Mouse (Mus musculus): ENCODE data around the gene Hyal1. TPM values are rescaled to one million over a fixed set of nuclear protein-coding genes. Genes with fewer than 3 reads are reported as not detected.
"Not testable (repeated sequence)": the region's sequence is repeated elsewhere in the genome, so short reads cannot be mapped to it uniquely, and the experiment has no call there.

The Hyal1 gene
- total and polyA plus RNA-seq, 3 experiments = 2.2 to 7.3 (median 2.3) TPM

DNA sequence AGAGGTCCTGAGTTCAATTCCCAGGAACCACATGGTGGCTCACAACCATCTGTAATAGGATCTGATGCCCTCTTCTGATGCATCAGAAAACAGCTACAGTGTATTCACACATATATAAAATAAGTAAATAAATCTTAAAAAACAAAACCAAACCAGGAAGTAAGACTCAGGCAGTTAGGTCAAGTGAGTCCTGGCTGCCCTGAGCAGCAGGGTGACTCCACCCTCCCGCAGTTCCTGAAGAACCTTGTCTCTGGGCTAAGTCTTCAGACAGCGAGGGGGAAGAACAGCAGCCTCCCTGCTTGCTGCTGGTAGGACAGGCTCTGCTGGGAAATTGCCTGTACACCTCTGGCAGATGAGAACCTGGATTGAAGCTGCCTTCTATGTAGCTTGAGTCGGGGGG, 20.4 kb upstream of the Hyal1 start:
- H3K4me3 ChIP-seq (ENCODE audit: low read depth, low read length) = peak overlapping the region; percentile 82; the same call in 1 of the 2 replicates
- DNase-seq (ENCODE audit: low spot score) (no peak), ATAC-seq (ENCODE audit: extremely low read depth, insufficient number of reproducible peaks, low FRiP score, poor library complexity, severe bottlenecking) (no peak)
- TF ChIP-seq POLR2AphosphoS5 (IDR thresholded peaks at IDR 0.05; ENCODE audit: insufficient replicate concordance, low read depth, low read length) = no peak
- H3K9me3 ChIP-seq (replicated peaks) = no peaks in the 10 kb centered on the region
- 0 out of 2 replicates have a peak, but pooled peaks cover 2% of the 10 kb centered on the region for H3K27me3 ChIP-seq (ENCODE audit: insufficient read depth, low read length)
- peaks cover 51% of the 10 kb centered on the region for H3K4me1 ChIP-seq (ENCODE audit: insufficient read depth, low read depth, low read length)
- peaks cover 59% of the 10 kb centered on the region for H3K36me3 ChIP-seq (replicated peaks)

GRCm38 (mm10) chr9:107563029-107563581, 13.6 kb upstream of the Hyal1 start, which contains the start of gene Tusc2:
TSS of gene Tusc2 (plus strand) at chr9:107563255.
- peaks cover 83% of the 10 kb centered on the region for H3K36me3 ChIP-seq (replicated peaks)
- peaks cover 61% of the 10 kb centered on the region for H3K4me1 ChIP-seq (ENCODE audit: insufficient read depth, low read depth, low read length)
- TF ChIP-seq POLR2AphosphoS5 (IDR thresholded peaks at IDR 0.05; ENCODE audit: insufficient replicate concordance, low read depth, low read length) (0 out of 2 replicates have a peak, but pooled peaks have one; percentile 57), TAL1 (conservative IDR thresholded peaks at IDR 0.05; ENCODE audit: low read depth, low read length) (no peak), GATA2 (IDR thresholded peaks at IDR 0.05; ENCODE audit: borderline replicate concordance, low read depth, low read length) (no peak), GATA1 (IDR thresholded peaks at IDR 0.05; ENCODE audit: borderline replicate concordance, low read length) (no peak), CTCF (IDR thresholded peaks at IDR 0.05; ENCODE audit: low read depth, low read length) (no peak)
- ATAC-seq (ENCODE audit: extremely low read depth, insufficient number of reproducible peaks, low FRiP score, poor library complexity, severe bottlenecking) = peak; percentile 97
- peak; percentile 97 for DNase-seq (ENCODE audit: low spot score)
- H3K27me3 ChIP-seq (ENCODE audit: insufficient read depth, low read length) = no peaks in the 10 kb centered on the region
- no peaks in the 10 kb centered on the region for H3K9me3 ChIP-seq (replicated peaks)
- peak within 1 kb of the TSS; percentile 81 for H3K4me3 ChIP-seq (ENCODE audit: low read depth, low read length)

DNA sequence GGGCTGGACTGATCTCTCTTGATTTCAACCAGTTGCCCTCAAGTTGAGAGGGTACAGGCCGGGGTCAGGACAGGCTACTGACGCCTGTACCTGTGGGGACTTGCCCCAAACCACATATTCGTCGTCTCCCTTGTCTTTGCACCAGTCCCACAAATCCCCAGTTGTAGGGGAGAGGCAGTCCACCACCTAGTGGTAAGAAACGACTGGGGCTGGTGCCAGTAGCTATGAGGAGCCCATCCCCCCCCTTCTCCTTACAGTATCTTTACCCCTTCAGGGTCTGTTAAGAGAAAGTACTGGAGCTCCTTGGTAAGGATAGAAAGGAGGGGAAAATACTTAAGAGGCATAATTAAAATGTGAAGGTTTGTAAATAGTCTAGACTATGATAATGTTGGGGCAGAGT, 11.2 kb upstream of the Hyal1 start:
- peaks cover 83% of the 10 kb centered on the region for H3K4me1 ChIP-seq (ENCODE audit: insufficient read depth, low read depth, low read length)
- not testable (repeated sequence) for H3K4me3 ChIP-seq (ENCODE audit: low read depth, low read length); DNase-seq (ENCODE audit: low spot score); H3K9me3 ChIP-seq (replicated peaks); ATAC-seq (ENCODE audit: extremely low read depth, insufficient number of reproducible peaks, low FRiP score, poor library complexity, severe bottlenecking); H3K27me3 ChIP-seq (ENCODE audit: insufficient read depth, low read length)
- H3K36me3 ChIP-seq (replicated peaks) = peaks cover 66% of the 10 kb centered on the region

DNA sequence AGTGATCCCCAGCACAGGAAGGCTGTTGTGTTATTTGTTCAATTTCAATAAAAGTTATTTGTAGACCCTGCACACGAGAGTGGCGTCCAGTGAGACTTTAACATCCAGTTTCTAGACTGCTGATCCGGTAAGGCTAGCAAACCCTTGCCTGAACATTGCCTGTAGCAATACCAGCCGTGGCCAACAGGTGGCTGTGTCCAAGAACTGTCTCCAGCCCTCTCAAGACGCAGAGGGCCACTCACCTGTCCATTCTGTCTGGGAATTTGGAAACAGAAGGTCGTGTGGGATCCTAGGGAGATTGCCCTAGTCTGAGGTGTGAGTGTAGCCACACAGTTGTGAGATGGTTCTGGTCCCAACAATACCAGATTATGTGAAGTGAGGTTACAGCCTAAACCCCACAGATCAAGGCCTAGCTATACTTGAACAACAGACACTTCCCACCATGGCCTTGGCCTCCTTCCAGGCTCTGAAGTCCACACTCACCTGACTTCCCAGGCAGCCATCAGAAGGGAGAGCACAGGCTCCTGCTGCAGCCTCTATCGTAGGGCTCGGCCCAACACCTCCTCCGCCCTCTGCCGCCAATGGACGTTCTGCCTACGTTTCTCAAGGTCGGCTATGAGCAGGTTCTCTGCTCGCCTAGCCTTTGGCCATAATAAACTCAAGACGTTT, 10.6 kb upstream of the Hyal1 start:
- ATAC-seq (ENCODE audit: extremely low read depth, insufficient number of reproducible peaks, low FRiP score, poor library complexity, severe bottlenecking) (no peak), DNase-seq (ENCODE audit: low spot score) (no peak)
- TF ChIP-seq CTCF (IDR thresholded peaks at IDR 0.05; ENCODE audit: low read depth, low read length) = peak; percentile 94
- TF ChIP-seq TAL1 (conservative IDR thresholded peaks at IDR 0.05; ENCODE audit: low read depth, low read length) = no peak
- TF ChIP-seq GATA2 (IDR thresholded peaks at IDR 0.05; ENCODE audit: borderline replicate concordance, low read depth, low read length) = no peak
- TF ChIP-seq POLR2AphosphoS5 (IDR thresholded peaks at IDR 0.05; ENCODE audit: insufficient replicate concordance, low read depth, low read length) = no peak
- no peak for TF ChIP-seq GATA1 (IDR thresholded peaks at IDR 0.05; ENCODE audit: borderline replicate concordance, low read length)
- Histone ChIP-seq H3K9me3 (replicated peaks) (no peaks in the 10 kb centered on the region), H3K4me1 (ENCODE audit: insufficient read depth, low read depth, low read length) (peaks cover 87% of the 10 kb centered on the region), H3K4me3 (ENCODE audit: low read depth, low read length) (no peak overlapping the region), H3K27me3 (ENCODE audit: insufficient read depth, low read length) (no peaks in the 10 kb centered on the region), H3K36me3 (replicated peaks) (peaks cover 66% of the 10 kb centered on the region)

GRCm38 (mm10) chr9:107566855-107567254, 9.9 kb upstream of the Hyal1 start:
- peaks cover 66% of the 10 kb centered on the region for H3K36me3 ChIP-seq (replicated peaks)
- no peaks in the 10 kb centered on the region for H3K27me3 ChIP-seq (ENCODE audit: insufficient read depth, low read length)
- DNase-seq (ENCODE audit: low spot score) = no peak
- H3K9me3 ChIP-seq (replicated peaks) = no peaks in the 10 kb centered on the region
- H3K4me1 ChIP-seq (ENCODE audit: insufficient read depth, low read depth, low read length) = peaks cover 87% of the 10 kb centered on the region
- TF ChIP-seq GATA1 (IDR thresholded peaks at IDR 0.05; ENCODE audit: borderline replicate concordance, low read length) = no peak
- H3K4me3 ChIP-seq (ENCODE audit: low read depth, low read length) = no peak overlapping the region
- ATAC-seq (ENCODE audit: extremely low read depth, insufficient number of reproducible peaks, low FRiP score, poor library complexity, severe bottlenecking) = no peak

GRCm38 (mm10) chr9:107567702-107568319, 8.9 kb upstream of the Hyal1 start, which contains the start of gene Hyal2:
TSS of gene Hyal2 (plus strand) at chr9:107567945.
- Histone ChIP-seq H3K4me1 (ENCODE audit: insufficient read depth, low read depth, low read length) (peaks cover 89% of the 10 kb centered on the region), H3K4me3 (ENCODE audit: low read depth, low read length) (peak within 1 kb of the TSS; percentile 79), H3K27me3 (ENCODE audit: insufficient read depth, low read length) (no peaks in the 10 kb centered on the region), H3K9me3 (replicated peaks) (no peaks in the 10 kb centered on the region), H3K36me3 (replicated peaks) (peaks cover 66% of the 10 kb centered on the region)
- TF ChIP-seq GATA1 (IDR thresholded peaks at IDR 0.05; ENCODE audit: borderline replicate concordance, low read length) (no peak), GATA2 (IDR thresholded peaks at IDR 0.05; ENCODE audit: borderline replicate concordance, low read depth, low read length) (no peak), POLR2AphosphoS5 (IDR thresholded peaks at IDR 0.05; ENCODE audit: insufficient replicate concordance, low read depth, low read length) (no peak), TAL1 (conservative IDR thresholded peaks at IDR 0.05; ENCODE audit: low read depth, low read length) (no peak), CTCF (IDR thresholded peaks at IDR 0.05; ENCODE audit: low read depth, low read length) (no peak)
- DNase-seq (ENCODE audit: low spot score) (no peak), ATAC-seq (ENCODE audit: extremely low read depth, insufficient number of reproducible peaks, low FRiP score, poor library complexity, severe bottlenecking) (no peak)

All from G1E (cell line).